Mouse (Mus musculus) brown adipose tissue, adult 24 weeks (tissue): Measurements from ENCODE around the gene H3f3b. TPM values are rescaled to one million over a fixed set of nuclear protein-coding genes. Genes with fewer than 3 reads are reported as not detected.
A peak's percentile ranks its signal among the peaks of the same experiment; 100 is the strongest.
"Not testable (repeated sequence)": the region's sequence is repeated elsewhere in the genome, so short reads cannot be mapped to it uniquely, and the experiment has no call there.

ENCODE experiments used
- H3K27ac ChIP-seq: fragments of 200-500 bp; replicated peaks from 2 replicates; pipeline ENCODE4 v1.5.1; 2012; ENCODE audit warnings: low read depth, mild to moderate bottlenecking, low read length
- H3K4me1 ChIP-seq: fragments of 200-500 bp; 2 replicates; pipeline ENCODE4 v1.6.1; 2012; ENCODE audit warnings: low read length, mixed read lengths; ENCODE audit not compliant: control insufficient read depth, insufficient read depth, insufficient read length
- H3K4me3 ChIP-seq: fragments of 200-500 bp; 2 replicates; pipeline ENCODE4 v1.5.1; 2012; ENCODE audit warnings: low read depth, mild to moderate bottlenecking, low read length, moderate library complexity; ENCODE audit not compliant: insufficient read depth
- polyA plus RNA-seq: library from polyadenylated mRNA; stranded (reverse); fragments of >200 nt; gene quantifications from 2 replicates; pipeline ENCODE4 v1.2.4, GENCODE M21; 2012; ENCODE audit not compliant: missing spikeins, insufficient read depth, insufficient read length

H3f3b gene
- polyA plus RNA-seq, 1 experiment: 85.7 TPM

DNA sequence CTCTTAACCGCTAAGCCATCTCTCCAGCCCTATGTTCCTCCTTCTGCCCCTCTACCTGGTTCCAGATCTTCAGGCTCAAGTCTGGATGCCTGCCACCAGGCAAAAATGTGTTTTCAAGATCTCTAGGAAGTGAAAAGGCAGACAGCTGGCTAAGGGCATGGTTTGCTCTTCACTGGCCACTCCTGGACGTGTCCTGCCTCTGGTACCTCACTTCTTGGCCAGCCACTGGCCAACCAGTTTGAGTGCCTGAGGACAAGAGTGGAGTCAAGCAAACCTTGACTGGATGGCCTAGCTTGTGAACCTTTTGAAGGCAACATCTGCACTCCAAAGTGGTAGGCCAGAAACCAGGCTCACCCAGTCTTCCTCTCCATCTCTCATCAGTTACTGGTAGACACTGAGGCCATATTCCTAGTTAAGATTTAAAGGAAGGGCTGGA is 7.8 kb downstream of the H3f3b start:
- H3K4me1 ChIP-seq: no peaks in the 10 kb centered on the region
- H3K27ac ChIP-seq: no peak overlapping the region
- no peak overlapping the region for H3K4me3 ChIP-seq

DNA sequence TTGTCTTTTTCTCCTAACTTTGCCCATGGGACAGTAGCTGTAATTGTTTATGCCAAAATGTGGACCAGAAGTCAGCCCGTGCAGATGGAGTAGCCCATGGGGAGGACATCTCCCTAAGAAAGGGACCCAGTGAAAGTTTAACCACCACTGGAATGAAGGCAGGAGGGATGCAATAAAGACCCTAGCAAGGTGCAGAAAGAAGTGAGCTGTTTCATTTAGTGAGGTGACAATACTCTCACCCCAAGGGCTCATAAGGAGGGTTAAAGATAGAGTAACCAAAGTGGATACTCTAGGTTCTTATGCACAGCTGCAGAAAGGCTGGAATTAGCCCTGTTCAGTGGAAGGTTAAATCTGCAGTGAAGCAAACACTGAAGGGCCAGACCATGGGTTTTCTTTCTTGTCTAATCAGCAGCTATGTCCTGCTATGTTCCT is 8.4 kb downstream of the H3f3b start:
- Histone ChIP-seq H3K4me3 (no peak overlapping the region), H3K27ac (no peak overlapping the region), H3K4me1 (no peaks in the 10 kb centered on the region)

DNA sequence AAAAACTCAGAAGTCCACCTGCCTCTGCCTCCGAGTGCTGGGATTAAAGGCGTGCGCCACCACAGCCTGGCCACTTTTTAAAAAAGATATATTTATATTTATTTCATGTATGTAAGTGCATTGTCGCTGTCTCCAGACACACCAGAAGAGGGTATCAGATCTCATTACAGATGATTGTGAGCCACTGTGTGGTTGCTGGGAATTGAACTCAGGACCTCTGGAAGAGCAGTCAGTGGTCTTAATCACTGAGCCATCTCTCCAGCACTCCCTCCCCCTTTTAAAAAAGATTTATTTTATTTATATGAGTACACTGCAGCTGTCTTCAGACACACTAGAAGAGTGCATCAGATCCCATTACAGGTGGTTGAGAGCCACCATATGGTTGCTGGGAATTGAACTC is 8.9 kb downstream of the H3f3b start:
- H3K4me1 ChIP-seq, H3K4me3 ChIP-seq, H3K27ac ChIP-seq: not testable (repeated sequence)

- H3K4me3 ChIP-seq: no peak overlapping the region
- no peaks in the 10 kb centered on the region for H3K4me1 ChIP-seq
- H3K27ac ChIP-seq: no peak overlapping the region
These were observed 9.7 kb downstream of the H3f3b start for GRCm38 (mm10) chr11:116018106-116018505.

GRCm38 (mm10) chr11:116014821-116015220 is 12.9 kb downstream of the H3f3b start:
- Histone ChIP-seq H3K27ac (no peak overlapping the region), H3K4me3 (no peak overlapping the region), H3K4me1 (no peaks in the 10 kb centered on the region)

- H3K4me3 ChIP-seq: peak within 1 kb of the TSS; percentile 63
- no peaks in the 10 kb centered on the region for H3K4me1 ChIP-seq
- no peak within 1 kb of the TSS for H3K27ac ChIP-seq
These were observed 15.4 kb downstream of the H3f3b start, which contains the start of gene Galk1 for GRCm38 (mm10) chr11:116012262-116012947. TSS of gene Galk1 (minus strand) at chr11:116012719.

GRCm38 (mm10) chr11:116011529-116012261 is 16.1 kb downstream of the H3f3b start:
- no peak overlapping the region for H3K27ac ChIP-seq
- H3K4me1 ChIP-seq: no peaks in the 10 kb centered on the region
- H3K4me3 ChIP-seq: peak overlapping the region; percentile 63

DNA sequence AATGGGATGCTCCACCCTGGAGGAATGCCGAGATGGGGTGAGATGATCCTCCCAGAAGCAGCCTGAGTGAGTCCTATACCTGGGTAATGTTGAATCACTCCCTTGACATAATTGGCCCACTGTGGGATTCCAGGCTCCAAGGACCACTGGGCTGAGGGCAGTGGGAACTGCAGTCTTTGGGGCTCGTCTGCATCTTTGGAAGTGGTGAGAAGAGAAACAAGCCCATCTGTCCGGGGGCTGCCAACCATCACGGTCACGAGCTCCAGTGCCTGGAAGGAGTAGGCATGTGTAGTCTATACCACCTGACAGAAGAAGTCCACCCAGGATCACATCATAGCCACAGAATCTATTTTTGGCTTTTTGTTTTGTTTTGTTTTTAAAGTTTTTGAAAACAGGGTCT is 16.8 kb downstream of the H3f3b start:
- H3K4me1 ChIP-seq: no peaks in the 10 kb centered on the region
- H3K4me3 ChIP-seq: no peak overlapping the region
- H3K27ac ChIP-seq: no peak overlapping the region

DNA sequence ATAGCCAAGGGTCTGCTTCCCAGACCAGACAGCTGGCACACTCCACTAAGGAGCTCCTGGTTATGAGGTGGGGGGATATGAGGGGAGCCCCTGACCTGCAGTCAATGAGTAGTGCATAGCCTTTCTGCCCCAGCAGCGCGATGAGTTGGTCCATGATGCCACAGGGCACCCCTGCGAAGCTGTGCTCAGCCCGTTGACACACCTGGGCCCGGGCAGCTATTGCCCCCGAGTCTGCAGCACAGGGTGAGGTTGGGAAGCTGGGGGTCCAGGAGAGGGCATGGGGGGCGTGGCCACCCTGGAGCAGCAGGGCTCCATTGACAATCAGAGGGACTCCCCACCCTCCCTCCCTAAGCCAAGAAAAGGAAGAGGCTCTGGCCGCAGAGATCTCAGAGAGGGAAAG is 17.6 kb downstream of the H3f3b start:
- Histone ChIP-seq H3K4me1 (peaks cover 3% of the 10 kb centered on the region; the same call in 1 of the 2 replicates), H3K27ac (no peak overlapping the region), H3K4me3 (no peak overlapping the region)

DNA sequence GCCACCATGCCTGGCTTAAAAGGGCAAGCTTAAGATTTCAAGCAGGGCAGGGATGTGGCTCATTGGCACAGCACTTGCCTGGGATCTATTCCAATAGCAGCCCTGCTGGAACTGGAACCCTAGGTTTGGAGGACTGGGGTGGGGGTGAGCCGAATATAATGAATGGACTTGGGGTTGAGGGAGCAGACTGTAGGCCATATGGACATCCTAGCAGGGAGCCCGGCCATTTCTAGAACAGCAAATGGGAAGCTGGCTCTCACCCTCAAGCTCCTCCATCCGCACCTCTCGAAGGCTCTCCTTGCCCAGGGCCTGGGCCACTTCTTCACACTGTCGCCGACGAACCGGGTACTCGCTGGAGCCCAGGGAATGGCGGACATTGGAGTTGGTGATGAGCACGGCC is 18.1 kb downstream of the H3f3b start:
- no peak overlapping the region for H3K4me3 ChIP-seq
- peaks cover 3% of the 10 kb centered on the region; the same call in 1 of the 2 replicates for H3K4me1 ChIP-seq
- no peak overlapping the region for H3K27ac ChIP-seq

GRCm38 (mm10) chr11:116008832-116009375 is 18.9 kb downstream of the H3f3b start:
- H3K4me3 ChIP-seq: no peak overlapping the region
- H3K4me1 ChIP-seq: peaks cover 3% of the 10 kb centered on the region; the same call in 1 of the 2 replicates
- H3K27ac ChIP-seq: no peak overlapping the region

DNA sequence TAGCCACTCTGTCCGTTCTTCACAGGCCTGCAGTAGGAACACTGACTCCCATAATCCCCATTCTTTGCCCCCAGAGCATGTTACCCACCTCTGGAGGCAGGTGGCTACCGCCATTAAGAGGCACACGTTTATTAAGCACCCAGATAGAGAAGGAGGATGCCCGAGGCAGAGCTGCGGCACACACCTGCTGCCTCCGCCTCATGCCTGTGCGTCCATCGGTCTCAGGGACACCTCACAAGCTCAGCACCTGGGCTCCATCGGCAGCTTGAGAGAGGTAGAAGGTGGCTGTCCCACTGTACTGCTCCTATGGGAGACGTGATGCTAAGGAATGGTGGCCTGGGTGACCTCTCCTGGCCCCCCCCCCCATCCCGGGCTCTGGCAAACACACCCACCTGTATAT is 19.4 kb downstream of the H3f3b start:
- no peak overlapping the region for H3K27ac ChIP-seq
- H3K4me1 ChIP-seq: peaks cover 3% of the 10 kb centered on the region; the same call in 1 of the 2 replicates
- H3K4me3 ChIP-seq: no peak overlapping the region

- H3K4me1 ChIP-seq: peaks cover 3% of the 10 kb centered on the region; the same call in 1 of the 2 replicates
- no peak overlapping the region for H3K27ac ChIP-seq
- H3K4me3 ChIP-seq: no peak overlapping the region
These were observed 20.5 kb downstream of the H3f3b start for GRCm38 (mm10) chr11:116007095-116007850.

DNA sequence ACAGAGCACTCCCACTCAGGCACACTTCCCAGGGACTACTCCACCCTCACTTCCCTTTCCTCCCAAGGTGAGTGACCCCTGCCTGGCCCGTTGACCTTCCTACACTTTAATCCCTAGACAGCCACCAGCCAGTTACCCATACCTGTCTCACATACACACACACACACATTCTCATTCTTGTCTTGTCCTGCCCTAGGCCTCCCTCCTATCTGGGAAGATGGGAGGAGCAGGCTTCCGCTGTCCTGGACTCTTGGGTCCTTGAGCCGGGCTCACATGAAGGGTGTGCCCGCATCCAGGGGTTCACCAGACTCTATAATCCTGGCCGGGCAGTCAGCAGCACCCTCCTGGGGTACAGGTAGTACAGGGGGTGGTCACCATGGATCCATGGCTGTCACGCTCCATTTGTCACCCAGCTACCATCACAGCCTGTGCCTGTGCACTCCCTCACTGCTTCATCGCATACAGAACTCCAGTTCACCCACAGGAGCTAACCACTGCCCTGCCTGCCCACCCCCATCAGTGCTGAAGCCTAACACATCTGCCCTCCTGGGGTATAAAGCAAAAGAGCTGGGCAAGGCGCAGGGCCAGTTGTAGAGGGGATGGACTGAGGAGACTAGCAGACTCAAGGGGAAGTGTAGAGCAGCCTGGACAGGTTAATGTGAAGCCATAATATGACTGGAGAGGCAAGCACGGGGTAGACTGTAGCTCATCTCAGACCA is 21.9 kb downstream of the H3f3b start:
- H3K4me3 ChIP-seq: no peak overlapping the region
- no peak overlapping the region for H3K27ac ChIP-seq
- peaks cover 3% of the 10 kb centered on the region; the same call in 1 of the 2 replicates for H3K4me1 ChIP-seq
